Mouse (Mus musculus) retina, embryonic 14.5 days (tissue): Measurements from ENCODE around the gene Hsd17b11.
"Not testable (repeated sequence)": the region's sequence is repeated elsewhere in the genome, so short reads cannot be mapped to it uniquely, and the experiment has no call there.

Source experiments
- DNase-seq: peaks from one replicate; pipeline ENCODE4 v3.0.0-alpha.2; 2015; ENCODE audit warnings: low spot score

The Hsd17b11 gene

GRCm38 (mm10) chr5:103980705-103981560 is 40.8 kb downstream of the Hsd17b11 start:
- DNase-seq: no peak

- DNase-seq: no peak
Measured at GRCm38 (mm10) chr5:103977907-103978570, 43.7 kb downstream of the Hsd17b11 start.

- DNase-seq: no peak
Measured at GRCm38 (mm10) chr5:103977297-103977696, 44.4 kb downstream of the Hsd17b11 start, which contains the start of gene Hsd17b13. TSS of gene Hsd17b13 (minus strand) at chr5:103977410.

DNA sequence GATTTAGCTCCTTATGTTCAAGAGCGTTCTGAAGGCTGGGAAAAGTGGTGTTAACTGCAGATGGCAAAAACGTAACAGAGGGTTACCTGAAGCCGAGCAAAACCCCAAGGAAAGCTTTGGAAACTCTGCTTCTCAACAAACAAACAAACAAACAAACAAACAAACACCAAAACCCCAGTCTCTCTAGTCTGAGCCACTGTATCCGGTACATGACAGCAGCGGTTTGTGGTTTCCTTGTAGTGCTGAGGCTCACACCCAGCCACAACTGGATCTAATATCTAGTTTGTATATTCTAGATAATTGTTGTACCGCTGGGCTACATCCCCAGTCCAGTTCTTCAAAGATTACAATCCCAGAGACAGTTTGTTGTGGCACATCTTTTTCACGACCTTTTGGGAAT is 46.0 kb downstream of the Hsd17b11 start:
- DNase-seq: no peak

DNA sequence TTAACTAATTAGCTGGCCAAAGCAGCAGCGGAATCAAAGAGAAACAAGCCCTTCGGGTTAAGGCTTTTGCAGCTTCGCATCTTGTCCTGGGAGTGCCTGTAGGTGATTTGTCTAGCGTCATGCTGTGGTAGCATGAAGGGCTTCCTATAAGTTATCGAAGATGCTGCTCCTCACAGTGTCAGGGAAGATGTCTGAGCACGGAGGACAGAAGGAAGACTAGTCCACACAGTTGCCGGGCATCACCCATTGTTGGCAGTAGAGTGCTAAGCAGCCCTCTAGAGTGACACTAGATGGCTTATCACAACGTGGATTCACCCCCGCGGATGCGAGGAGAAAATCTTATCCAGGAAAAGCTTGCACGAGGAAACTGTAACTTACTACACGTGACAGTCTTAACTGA is 48.9 kb downstream of the Hsd17b11 start:
- no peak for DNase-seq

- no peak for DNase-seq
Measured at GRCm38 (mm10) chr5:103972379-103972778, 49.3 kb downstream of the Hsd17b11 start.

DNA sequence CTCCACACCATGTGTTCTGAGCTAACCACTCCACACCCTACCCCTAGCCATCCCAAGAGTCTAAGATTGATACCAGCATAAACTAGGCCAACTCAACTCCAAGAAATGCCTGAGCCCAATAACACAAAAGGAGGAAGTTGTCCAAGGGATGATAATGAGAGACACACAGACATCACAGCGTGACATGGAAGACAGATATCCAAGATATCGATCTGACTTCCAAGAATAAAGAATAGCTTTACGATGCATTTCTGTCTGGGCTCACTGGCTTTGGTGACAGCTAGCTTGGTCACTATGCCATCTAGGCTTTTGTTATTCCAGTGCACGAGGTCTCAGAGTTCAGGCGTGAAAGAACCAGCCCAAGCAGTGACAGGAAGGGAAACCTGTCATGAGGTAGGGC is 50.7 kb downstream of the Hsd17b11 start:
- DNase-seq: no peak

- DNase-seq: no peak
Measured at GRCm38 (mm10) chr5:103962935-103963429, 58.7 kb downstream of the Hsd17b11 start.

GRCm38 (mm10) chr5:103954638-103955037 is 67.1 kb downstream of the Hsd17b11 start:
- DNase-seq: no peak

DNA sequence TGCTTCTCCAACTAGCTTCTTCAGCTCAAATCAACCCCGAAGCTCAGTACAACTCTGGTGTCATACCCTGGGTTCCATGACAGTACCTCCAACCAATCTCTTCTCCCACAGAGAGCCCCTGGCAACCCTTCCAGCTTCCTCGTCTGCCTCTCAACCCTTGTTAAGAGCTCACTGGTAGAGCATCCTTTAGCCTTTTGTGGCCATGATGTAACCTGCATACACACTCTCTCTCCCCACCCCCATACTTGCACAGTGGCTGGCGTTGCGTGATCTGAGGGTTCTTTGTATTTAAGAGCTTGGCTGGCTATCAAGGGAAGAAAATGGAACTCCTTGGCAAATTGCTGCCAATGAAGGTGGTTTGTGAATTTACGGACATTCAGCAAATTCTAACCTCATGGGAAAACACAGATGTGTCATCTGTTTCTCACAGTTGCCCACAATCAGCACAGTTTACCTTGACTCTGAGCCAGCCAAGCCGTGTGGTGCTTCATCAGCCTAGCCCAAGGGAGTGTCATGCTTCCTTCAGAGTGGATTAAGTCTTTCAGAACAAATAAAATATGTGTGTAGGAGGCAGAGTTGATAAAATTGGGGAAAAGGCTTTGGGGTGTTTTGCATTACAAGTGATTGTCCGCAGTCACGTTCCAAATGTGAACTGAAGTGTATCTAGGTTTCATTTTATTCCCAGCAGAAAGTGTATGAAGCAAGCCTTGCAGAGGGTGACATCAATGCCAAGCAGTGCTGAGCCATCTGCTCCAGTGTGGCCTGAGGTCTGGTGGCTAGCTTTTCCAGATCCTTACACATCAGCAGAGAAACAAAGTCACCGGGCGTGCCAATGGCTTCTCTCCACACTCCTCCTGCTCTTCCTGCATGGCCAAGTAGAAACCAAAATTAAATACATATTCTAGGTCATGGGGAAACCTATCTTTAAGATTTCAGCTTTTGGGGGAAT is 68.3 kb downstream of the Hsd17b11 start:
- DNase-seq: no peak

- DNase-seq: not testable (repeated sequence)
Measured at GRCm38 (mm10) chr5:103950138-103950537, 71.6 kb downstream of the Hsd17b11 start.

DNA sequence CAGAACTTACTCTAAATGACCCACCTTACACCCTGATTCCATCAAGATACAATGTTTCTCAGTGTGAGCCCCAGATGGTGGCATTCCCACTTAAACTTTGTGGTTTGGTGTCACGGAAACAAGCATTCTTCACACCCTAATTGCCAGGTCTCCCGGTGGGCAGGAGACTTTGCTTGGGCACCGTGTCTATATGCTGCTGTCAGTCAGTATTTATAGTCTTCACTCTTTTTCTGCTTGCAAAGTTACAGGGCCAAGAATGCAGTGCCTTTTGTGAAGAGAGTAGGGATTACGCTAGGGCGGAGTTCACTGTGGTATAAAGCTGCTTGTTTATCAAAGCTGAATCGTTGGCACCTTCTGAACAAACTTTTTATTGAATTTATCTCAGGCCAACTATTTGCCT is 78.5 kb downstream of the Hsd17b11 start:
- no peak for DNase-seq

DNA sequence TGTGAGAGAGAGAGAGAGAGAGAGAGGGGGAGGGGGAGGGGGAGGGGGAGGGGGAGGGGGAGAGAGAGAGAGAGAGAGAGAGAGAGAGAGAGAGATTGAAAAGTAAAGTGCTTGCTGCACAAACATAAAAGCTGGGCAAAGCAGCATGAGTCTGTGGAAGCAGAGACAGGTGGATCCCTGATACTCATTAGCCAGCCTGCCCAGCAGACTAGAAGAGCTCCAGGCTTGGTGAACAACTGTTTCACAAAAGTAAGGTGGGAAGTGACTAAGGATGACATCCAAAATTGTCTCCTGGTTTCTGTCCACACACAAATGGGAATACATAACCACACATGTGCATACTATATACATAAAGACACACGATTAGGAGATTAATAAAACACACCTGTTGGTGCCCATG is 81.9 kb downstream of the Hsd17b11 start:
- peak; percentile 53 for DNase-seq
